Mouse (Mus musculus) liver, embryonic 14.5 days (tissue): ENCODE measurements around the gene Acox2. TPM values are rescaled to one million over a fixed set of nuclear protein-coding genes. Genes with fewer than 3 reads are reported as not detected.

Source experiments
- ATAC-seq: fragments of 200-750 bp; cut with Nextera tagmentation; 2 replicates; pipeline ENCODE4 v1.8.0; 2017; ENCODE audit warnings: moderate number of reproducible peaks, mild to moderate bottlenecking, moderate library complexity; ENCODE audit not compliant: insufficient read depth
- DNase-seq, 3 experiments: peaks; one replicate each; pipeline ENCODE4 v3.0.0-alpha.2; 2012 to 2013; ENCODE audit warnings: low read depth in 3 of 3, low spot score in 3 of 3
- H3K27ac ChIP-seq: fragments of 300-500 bp; sonication (generic); 2 replicates; pipeline ENCODE4 v1.5.1; 2014; ENCODE audit warnings: moderate library complexity, mild to moderate bottlenecking, control low read depth, inconsistent platforms
- H3K27me3 ChIP-seq: fragments of 300-500 bp; sonication (generic); 2 replicates; pipeline ENCODE4 v1.6.1; 2014; ENCODE audit warnings: mild to moderate bottlenecking, low read length, moderate library complexity; ENCODE audit not compliant: control insufficient read depth, insufficient read depth
- H3K36me3 ChIP-seq: fragments of 300-500 bp; sonication (generic); replicated peaks from 2 replicates; pipeline ENCODE4 v1.6.1; 2014; ENCODE audit warnings: low read depth; ENCODE audit not compliant: control insufficient read depth, insufficient read depth
- H3K4me1 ChIP-seq, 2 experiments: fragments of 200-500 bp in 1 of 2; fragments of 300-500 bp in 1 of 2; sonication (generic) in 1 of 2; replicated peaks; 2 replicates each; pipeline ENCODE4 v1.6.1; 2012 to 2014; ENCODE audit warnings: antibody characterized with exemption in 1 of 2, inconsistent platforms in 1 of 2, low read length in 1 of 2; ENCODE audit not compliant: control insufficient read depth in 2 of 2, insufficient read depth in 2 of 2
- H3K4me2 ChIP-seq: fragments of 300-500 bp; sonication (generic); 2 replicates; pipeline ENCODE4 v1.6.1; 2014; ENCODE audit warnings: low read depth, mild to moderate bottlenecking, control low read depth, moderate library complexity
- H3K4me3 ChIP-seq, 2 experiments: fragments of 200-500 bp in 1 of 2; fragments of 300-500 bp in 1 of 2; sonication (generic) in 1 of 2; 2 replicates each; pipeline ENCODE4 v1.5.1; 2012 to 2014; ENCODE audit warnings: low read depth in 2 of 2, low read length in 2 of 2, mild to moderate bottlenecking in 2 of 2, control low read depth in 1 of 2, inconsistent platforms in 1 of 2, moderate library complexity in 1 of 2; ENCODE audit not compliant: insufficient read depth in 1 of 2
- H3K9ac ChIP-seq: fragments of 300-500 bp; sonication (generic); replicated peaks from 2 replicates; pipeline ENCODE4 v1.6.1; 2014; ENCODE audit warnings: mild to moderate bottlenecking, control low read depth, moderate library complexity
- H3K9me3 ChIP-seq: fragments of 300-500 bp; sonication (generic); 2 replicates; pipeline ENCODE4 v1.6.1; 2016; ENCODE audit warnings: low read length, mixed read lengths; ENCODE audit not compliant: control insufficient read depth
- CTCF ChIP-seq: IDR thresholded peaks from 2 replicates; pipeline ENCODE4 v1.5.1; 2016; ENCODE audit warnings: antibody characterized with exemption, low read depth, control low read depth
- EP300 ChIP-seq: IDR thresholded peaks from 2 replicates; pipeline ENCODE4 v1.6.1; 2016; ENCODE audit warnings: antibody characterized with exemption, low read depth
- WGBS: fragments of 180-500 bp; shearing (Covaris S2); extraction: QIAGEN DNeasy Blood & Tissue Kit; methylation state at CpG from one replicate; pipeline ENCODE4 v1.1.7; 2014; ENCODE audit not compliant: insufficient replicate concordance; 5-methylcytosine and 5-hydroxymethylcytosine counted together
- polyA plus RNA-seq, 2 experiments: library from polyadenylated mRNA; depleted of rRNA in 1 of 2; stranded (reverse) in 1 of 2; unstranded in 1 of 2; fragments of >200 nt; fragmentation: Nextera tagmentation in 1 of 2; extraction: Ambion mirVana in 1 of 2; gene quantifications; 2 replicates each; pipeline versions ENCODE4 v1.2.1 to v1.2.3; 2012 to 2014

The Acox2 gene
- polyA plus RNA-seq, 2 experiments, result 18.3 to 25.0 TPM

GRCm38 (mm10) chr14:8180371-8181035, 78.7 kb downstream of the Acox2 start:
- H3K4me2 ChIP-seq, result no peak overlapping the region
- no peaks in the 10 kb centered on the region for H3K27me3 ChIP-seq
- ATAC-seq, result no peak
- no peak overlapping the region for H3K9ac ChIP-seq
- H3K36me3 ChIP-seq, result no peaks in the 10 kb centered on the region
- no peak overlapping the region for H3K4me3 ChIP-seq
- peaks cover 0 to 2% of the 10 kb centered on the region in 2 experiments; a peak in 1 of 4 replicates for H3K4me1 ChIP-seq
- no peak for DNase-seq
- no peak overlapping the region for H3K27ac ChIP-seq
- WGBS, result 49% methylated on average over 4 of the region's 4 CpGs
- TF ChIP-seq CTCF (no peak), EP300 (no peak)
- no peaks in the 10 kb centered on the region for H3K9me3 ChIP-seq

- no peak overlapping the region for H3K9ac ChIP-seq
- no peak for DNase-seq
- H3K4me1 ChIP-seq, result peaks cover 7 to 12% of the 10 kb centered on the region in 2 experiments
- WGBS, result 25% methylated on average over 5 of the region's 5 CpGs
- ATAC-seq, result no peak
- no peaks in the 10 kb centered on the region for H3K9me3 ChIP-seq
- TF ChIP-seq CTCF (no peak), EP300 (no peak)
- H3K27ac ChIP-seq, result no peak overlapping the region
- H3K36me3 ChIP-seq, result no peaks in the 10 kb centered on the region; the same call in 1 of the 2 replicates
- no peak overlapping the region for H3K4me2 ChIP-seq
- H3K27me3 ChIP-seq, result no peaks in the 10 kb centered on the region
- no peak overlapping the region for H3K4me3 ChIP-seq
Measured at GRCm38 (mm10) chr14:8176251-8176650, 82.9 kb downstream of the Acox2 start.

Other genes starting within 250 kb of the Acox2 start
- gene Rpp14, start 179.0 kb downstream of the Acox2 start, polyA plus RNA-seq (2012; rRNA removed), result 4.8 and 10.7 TPM in 2 replicates
- gene Rpp14, start 179.0 kb downstream of the Acox2 start, polyA plus RNA-seq (2014; fragmentation: Nextera tagmentation; extraction: Ambion mirVana), result 27.1 and 27.3 TPM in 2 replicates
- 5.6 and 7.1 TPM in 2 replicates for gene Pxk, start 161.1 kb downstream of the Acox2 start, polyA plus RNA-seq (2012; rRNA removed)
- gene Pxk, start 161.1 kb downstream of the Acox2 start, polyA plus RNA-seq (2014; fragmentation: Nextera tagmentation; extraction: Ambion mirVana), result 9.6 and 10.3 TPM in 2 replicates
- gene Pdhb, start 86.3 kb downstream of the Acox2 start, polyA plus RNA-seq (2012; rRNA removed), result 49.5 and 74.9 TPM in 2 replicates
- gene Pdhb, start 86.3 kb downstream of the Acox2 start, polyA plus RNA-seq (2014; fragmentation: Nextera tagmentation; extraction: Ambion mirVana), result 117 and 119 TPM in 2 replicates
- gene Kctd6, start 45.2 kb downstream of the Acox2 start, polyA plus RNA-seq (2012; rRNA removed), result 2.6 and 3.6 TPM in 2 replicates
- gene Kctd6, start 45.2 kb downstream of the Acox2 start, polyA plus RNA-seq (2014; fragmentation: Nextera tagmentation; extraction: Ambion mirVana), result 3.4 and 6.5 TPM in 2 replicates
- gene Fam107a, start 58.7 kb upstream of the Acox2 start, polyA plus RNA-seq (2012; rRNA removed), result 0.03 and 0.06 TPM in 2 replicates
- gene Fam107a, start 58.7 kb upstream of the Acox2 start, polyA plus RNA-seq (2014; fragmentation: Nextera tagmentation; extraction: Ambion mirVana), result not detected in 2 replicates
- gene Oit1, start 119.4 kb upstream of the Acox2 start, polyA plus RNA-seq (2012; rRNA removed), result 0.02 and 0.10 TPM in 2 replicates
- gene Oit1, start 119.4 kb upstream of the Acox2 start, polyA plus RNA-seq (2014; fragmentation: Nextera tagmentation; extraction: Ambion mirVana), result not detected in 2 replicates